Mouse (Mus musculus): ENCODE results near the gene Sirt7.

DNA sequence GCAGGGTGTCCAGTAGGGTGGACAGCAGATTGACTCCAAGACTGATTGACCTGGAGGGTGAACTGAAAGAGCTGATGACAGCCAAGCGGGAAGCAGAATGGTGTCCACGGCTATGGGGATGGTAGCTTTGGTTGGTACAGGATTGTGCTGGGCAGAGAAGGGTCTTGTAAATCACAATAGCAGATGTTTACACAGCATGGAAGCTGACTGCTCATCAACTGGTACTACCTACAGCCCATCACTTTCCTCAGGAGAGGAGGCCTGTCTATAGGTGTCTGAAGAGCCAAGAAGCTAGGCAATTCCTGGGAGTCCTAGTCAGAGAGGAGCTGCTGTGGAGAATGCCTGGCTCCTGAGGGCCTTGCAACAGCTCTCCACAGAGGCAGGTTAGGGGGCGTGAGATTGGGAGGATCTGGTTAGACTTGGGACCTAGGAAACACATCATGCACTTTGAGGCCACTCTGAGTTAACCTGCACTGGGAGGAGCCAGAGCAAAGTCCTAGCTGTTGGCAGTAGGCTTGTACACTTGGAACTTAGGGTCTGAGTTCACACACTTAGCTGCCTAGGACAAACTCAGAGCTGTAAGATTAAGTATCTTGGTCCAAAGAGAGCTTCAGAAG, 48.6 kb downstream of the Sirt7 start:
- no peak for TF ChIP-seq CTCF (IDR thresholded peaks at IDR 0.05; ENCODE audit: insufficient read depth, low read length)
- TF ChIP-seq POLR2A (IDR thresholded peaks at IDR 0.05; ENCODE audit: borderline replicate concordance, extremely low read depth, low read depth, low read length), result 0 out of 2 replicates have a peak, but pooled peaks have one; percentile 5

Measured in lung, adult 2 months (tissue).